Mouse (Mus musculus) testis, adult 2 months (tissue): ENCODE data around the gene Tceanc2. TPM values are rescaled to one million over a fixed set of nuclear protein-coding genes. Genes with fewer than 3 reads are reported as not detected.

Source experiments
- H3K27ac ChIP-seq: fragments of 200-500 bp; 2 replicates; pipeline ENCODE4 v1.5.1; 2012; ENCODE audit warnings: low read depth, low read length; ENCODE audit not compliant: control insufficient read depth, insufficient read depth
- H3K27me3 ChIP-seq: fragments of 200-500 bp; 2 replicates; pipeline ENCODE4 v1.6.1; 2012; ENCODE audit warnings: mild to moderate bottlenecking, low read length, moderate library complexity; ENCODE audit not compliant: control insufficient read depth, insufficient read depth
- H3K36me3 ChIP-seq: fragments of 200-500 bp; 2 replicates; pipeline ENCODE4 v1.6.1; 2012; ENCODE audit warnings: mild to moderate bottlenecking, low read length; ENCODE audit not compliant: control insufficient read depth, insufficient read depth
- H3K4me1 ChIP-seq: fragments of 200-500 bp; 2 replicates; pipeline ENCODE4 v1.6.1; 2012; ENCODE audit warnings: low read length; ENCODE audit not compliant: control insufficient read depth, insufficient read depth
- H3K4me3 ChIP-seq: fragments of 200-500 bp; 2 replicates; pipeline ENCODE4 v1.5.1; 2012; ENCODE audit warnings: low read depth, mild to moderate bottlenecking, low read length, moderate library complexity, mixed read lengths; ENCODE audit not compliant: control insufficient read depth
- CTCF ChIP-seq: fragments of 200-500 bp; IDR thresholded peaks from 2 replicates; pipeline ENCODE4 v1.5.1; 2012; ENCODE audit warnings: low read depth, mild to moderate bottlenecking, inconsistent platforms, low read length, moderate library complexity; ENCODE audit not compliant: control insufficient read depth, insufficient read depth, insufficient replicate concordance
- POLR2A ChIP-seq: fragments of 200-500 bp; IDR thresholded peaks from 2 replicates; pipeline ENCODE4 v1.6.1; 2012; ENCODE audit warnings: low read depth, mild to moderate bottlenecking, inconsistent platforms, low read length, moderate library complexity; ENCODE audit not compliant: control insufficient read depth
- polyA plus RNA-seq: library from polyadenylated mRNA; depleted of rRNA; stranded (reverse); fragments of >200 nt; gene quantifications from 2 replicates; pipeline ENCODE4 v1.2.3, GENCODE M21; 2012

The Tceanc2 gene
- polyA plus RNA-seq, 1 experiment: 11.0 TPM

DNA sequence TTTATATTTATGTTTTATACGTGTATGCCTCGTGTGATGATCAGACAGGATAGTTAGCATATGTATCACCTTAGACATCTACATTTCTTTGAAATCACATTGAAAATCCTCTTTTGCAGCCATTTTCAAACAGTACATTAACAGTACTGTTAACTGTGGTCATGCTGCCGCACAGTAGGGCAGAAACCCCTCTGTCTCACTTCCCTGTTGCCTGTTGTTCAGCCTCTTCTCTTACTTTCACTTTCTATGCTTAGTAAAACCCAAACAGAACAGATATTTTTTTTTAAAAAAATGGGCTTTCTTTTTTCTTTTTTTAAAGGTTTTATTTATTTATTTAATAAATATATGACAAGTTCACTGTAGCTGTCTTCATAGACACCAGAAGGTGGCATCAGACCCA lies 14.9 kb upstream of the Tceanc2 start:
- Histone ChIP-seq H3K4me3 (no peak overlapping the region), H3K4me1 (no peaks in the 10 kb centered on the region), H3K27ac (no peak overlapping the region), H3K36me3 (peaks cover 1% of the 10 kb centered on the region; the same call in 1 of the 2 replicates), H3K27me3 (no peaks in the 10 kb centered on the region)
- TF ChIP-seq POLR2A (no peak), CTCF (no peak)

DNA sequence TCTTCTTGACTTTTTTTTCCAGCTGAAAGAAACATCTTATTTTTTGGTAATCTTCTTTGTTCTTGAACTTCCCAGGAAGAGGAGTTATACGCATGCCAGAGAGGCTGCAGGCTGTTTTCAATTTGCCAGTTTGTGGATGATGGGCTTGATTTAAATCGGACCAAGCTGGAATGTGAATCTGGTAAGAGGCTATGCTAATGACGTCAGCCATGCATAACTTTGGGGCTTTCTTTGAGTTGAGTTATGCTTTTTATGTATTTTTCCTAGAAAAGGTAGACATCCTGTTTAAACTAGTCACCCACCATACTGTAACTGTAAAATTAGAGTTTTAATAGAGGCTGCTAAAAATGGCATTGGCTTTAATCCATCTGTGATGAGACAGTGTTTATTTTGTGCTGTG lies 6.8 kb upstream of the Tceanc2 start:
- Histone ChIP-seq H3K27ac (no peak overlapping the region), H3K4me1 (no peaks in the 10 kb centered on the region), H3K36me3 (no peaks in the 10 kb centered on the region; the same call in 1 of the 2 replicates), H3K4me3 (no peak overlapping the region), H3K27me3 (no peaks in the 10 kb centered on the region)
- TF ChIP-seq CTCF (no peak), POLR2A (no peak)

DNA sequence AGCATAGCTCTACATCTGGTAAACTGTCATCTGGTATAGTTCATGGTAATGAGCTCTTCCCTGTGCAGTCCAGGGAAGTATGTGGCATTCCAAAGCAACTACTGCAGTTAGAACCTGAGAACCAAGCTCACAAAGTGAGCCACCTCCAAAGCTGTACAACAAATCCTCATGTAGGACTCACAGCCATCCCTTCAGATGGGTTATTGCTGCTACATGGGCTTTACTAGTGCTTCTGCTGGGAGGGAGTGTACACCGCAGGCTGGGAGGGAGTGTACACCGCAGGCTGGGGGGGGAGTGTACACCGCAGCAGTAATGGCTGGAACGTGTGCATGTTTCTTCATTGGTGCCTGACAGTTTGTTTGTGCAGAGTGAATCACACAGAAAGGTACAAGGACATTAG lies 4.3 kb upstream of the Tceanc2 start:
- H3K36me3 ChIP-seq: no peaks in the 10 kb centered on the region
- H3K4me1 ChIP-seq: no peaks in the 10 kb centered on the region; the same call in 1 of the 2 replicates
- H3K27ac ChIP-seq: no peak overlapping the region
- TF ChIP-seq POLR2A (no peak), CTCF (no peak)
- H3K4me3 ChIP-seq: no peak overlapping the region
- H3K27me3 ChIP-seq: no peaks in the 10 kb centered on the region

DNA sequence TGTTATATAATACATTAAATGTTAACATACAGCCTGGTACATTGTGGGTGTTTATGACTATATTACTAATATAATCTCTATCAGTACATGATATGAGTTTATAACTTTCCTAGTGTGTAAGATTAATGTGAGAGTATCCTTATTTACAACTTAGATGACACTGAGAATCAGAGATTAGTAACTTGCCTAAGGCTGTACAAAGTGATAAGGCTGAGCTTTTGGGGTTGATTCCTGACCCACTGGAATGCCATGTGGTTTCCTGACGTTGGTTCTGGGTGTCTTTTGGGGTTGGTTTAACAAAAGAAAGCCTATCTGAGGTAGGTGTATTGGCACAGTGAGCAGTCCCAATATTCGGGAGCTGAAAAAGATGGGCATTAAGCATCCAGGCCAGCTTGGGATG lies 3.9 kb upstream of the Tceanc2 start:
- Histone ChIP-seq H3K4me3 (no peak overlapping the region), H3K4me1 (no peaks in the 10 kb centered on the region; the same call in 1 of the 2 replicates), H3K36me3 (no peaks in the 10 kb centered on the region), H3K27me3 (no peaks in the 10 kb centered on the region), H3K27ac (no peak overlapping the region)
- TF ChIP-seq POLR2A: no peak

DNA sequence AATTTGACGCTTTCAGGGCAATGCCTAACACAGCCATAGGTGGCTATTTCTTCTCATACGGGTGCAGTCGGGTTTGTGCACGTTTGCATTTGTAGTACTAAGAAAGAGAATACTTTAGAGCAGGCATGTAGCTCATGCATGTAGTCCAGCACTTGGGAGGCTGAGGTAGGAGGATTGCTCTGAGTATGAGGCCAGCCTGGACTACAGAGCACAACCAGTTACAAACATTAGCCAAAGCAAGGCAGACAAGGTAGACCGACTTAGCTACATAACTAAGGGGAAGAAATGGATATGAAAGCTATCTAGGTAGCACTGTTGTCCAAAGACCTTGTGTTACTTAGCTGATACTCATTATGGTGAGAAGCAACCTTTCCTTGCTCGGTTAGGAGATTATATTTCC lies 3.0 kb upstream of the Tceanc2 start:
- no peak overlapping the region for H3K4me3 ChIP-seq
- no peak for TF ChIP-seq CTCF
- TF ChIP-seq POLR2A: no peak
- peaks cover 2% of the 10 kb centered on the region for H3K4me1 ChIP-seq

DNA sequence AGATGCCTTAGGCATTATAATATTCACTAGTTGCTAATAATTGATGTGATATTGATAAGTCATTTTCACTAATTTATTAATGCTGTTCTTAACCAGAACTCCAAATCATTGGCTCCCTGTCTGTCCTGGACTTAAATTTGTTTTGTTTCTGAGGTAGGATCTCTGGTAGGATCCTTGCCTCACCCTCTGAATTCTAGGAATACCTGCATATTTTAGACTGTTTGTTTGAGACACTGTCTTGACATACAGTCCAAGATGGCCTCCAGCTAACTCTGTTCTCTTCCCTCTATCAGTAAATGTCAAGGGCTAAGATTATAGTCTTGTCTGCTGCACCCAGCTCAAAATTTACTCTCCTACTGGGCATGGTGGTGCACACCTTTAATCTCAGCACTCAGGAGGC lies 1.8 kb upstream of the Tceanc2 start:
- H3K4me3 ChIP-seq: no peak overlapping the region
- H3K4me1 ChIP-seq: peaks cover 2% of the 10 kb centered on the region
- TF ChIP-seq POLR2A (no peak), CTCF (no peak)
- H3K27ac ChIP-seq: no peak overlapping the region
- no peaks in the 10 kb centered on the region for H3K27me3 ChIP-seq
- H3K36me3 ChIP-seq: no peaks in the 10 kb centered on the region

More for the DNA sequence above, 3.0 kb upstream of the Tceanc2 start:
- no peaks in the 10 kb centered on the region for H3K27me3 ChIP-seq
- no peaks in the 10 kb centered on the region for H3K36me3 ChIP-seq
- H3K27ac ChIP-seq: no peak overlapping the region

DNA sequence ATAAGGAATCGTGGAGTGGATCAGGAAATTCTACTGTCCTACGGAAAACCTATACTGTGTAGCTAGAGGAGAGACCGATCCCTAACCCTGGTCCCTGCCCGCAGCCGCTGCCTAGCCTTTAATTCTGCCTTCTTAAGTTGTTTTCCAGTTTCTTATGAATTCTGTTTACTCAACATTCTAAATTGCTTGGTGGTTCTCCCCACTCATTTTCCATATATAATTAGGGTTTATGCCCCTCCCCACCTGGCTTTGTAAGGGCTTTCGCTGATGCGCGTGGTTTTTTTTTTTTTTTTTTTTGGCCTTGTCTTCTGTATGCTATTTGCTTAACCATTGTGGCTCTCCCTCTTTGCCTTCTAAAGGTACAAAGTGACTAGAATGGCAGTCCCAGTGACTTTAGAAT lies 645 bp upstream of the Tceanc2 start:
- H3K4me3 ChIP-seq: peak overlapping the region; percentile 86
- peaks cover 2% of the 10 kb centered on the region for H3K36me3 ChIP-seq
- TF ChIP-seq CTCF (no peak), POLR2A (no peak)
- no peaks in the 10 kb centered on the region for H3K27me3 ChIP-seq
- H3K4me1 ChIP-seq: peaks cover 2% of the 10 kb centered on the region
- H3K27ac ChIP-seq: peak overlapping the region; percentile 80
